ENCODE assay signal across 8 mouse cellular contexts in genomic region chr3:46448266-46448532, GRCm38 (mm10). TPM values are rescaled to one million over a fixed set of nuclear protein-coding genes. Genes with fewer than 3 reads are reported as not detected.
DNase-seq lines count a peak whose midpoint lies in the region; ATAC-seq and TF ChIP-seq lines count a peak whose summit lies in the region.

No protein-coding gene starts in this region.

- no peaks in the 10 kb centered on the region for H3K9me3 ChIP-seq in heart, embryonic 10.5 days
- no peaks in the 10 kb centered on the region for H3K9me3 ChIP-seq in E14TG2a.4 (ENCODE audit: low read length)
- no peaks in the 10 kb centered on the region for H3K9me3 ChIP-seq in forebrain, postnatal 0 days (ENCODE audit: low read length)
- no peaks in the 10 kb centered on the region for H3K9me3 ChIP-seq in liver, embryonic 13.5 days (replicated peaks)

- peaks cover 3% of the 10 kb centered on the region; the same call in 1 of the 2 replicates for H3K36me3 ChIP-seq in heart, embryonic 10.5 days
- H3K36me3 ChIP-seq in E14TG2a.4 (ENCODE audit: insufficient read depth, low read length): no peaks in the 10 kb centered on the region
- H3K36me3 ChIP-seq in forebrain, postnatal 0 days (ENCODE audit: insufficient read depth): no peaks in the 10 kb centered on the region
- no peaks in the 10 kb centered on the region for H3K36me3 ChIP-seq in liver, embryonic 13.5 days

- H3K27ac ChIP-seq in heart, embryonic 10.5 days: peak overlapping the region; percentile 92
- no peak overlapping the region for H3K27ac ChIP-seq in forebrain, postnatal 0 days (ENCODE audit: low read depth, low read length)
- H3K27ac ChIP-seq in liver, embryonic 13.5 days: no peak overlapping the region

- WGBS in heart, embryonic 10.5 days: 22% methylated on average over 5 of the region's 5 CpGs
- 3% methylated on average over 5 of the region's 5 CpGs for WGBS in forebrain, postnatal 0 days
- WGBS in liver, embryonic 13.5 days (ENCODE audit: insufficient replicate concordance): 16% methylated on average over 5 of the region's 5 CpGs

- no peaks in the 10 kb centered on the region for H3K27me3 ChIP-seq in heart, embryonic 10.5 days (ENCODE audit: insufficient read depth, poor library complexity, severe bottlenecking)
- peaks cover 3% of the 10 kb centered on the region; the same call in 1 of the 2 replicates for H3K27me3 ChIP-seq in E14TG2a.4 (ENCODE audit: insufficient read depth, low read length)
- no peaks in the 10 kb centered on the region for H3K27me3 ChIP-seq in forebrain, postnatal 0 days (ENCODE audit: insufficient read depth, low read length)
- no peaks in the 10 kb centered on the region for H3K27me3 ChIP-seq in liver, embryonic 13.5 days

- peaks cover 5% of the 10 kb centered on the region; the same call in 1 of the 2 replicates for H3K4me1 ChIP-seq in heart, embryonic 10.5 days
- peaks cover 5% of the 10 kb centered on the region; the same call in 1 of the 2 replicates for H3K4me1 ChIP-seq in E14TG2a.4 (replicated peaks; ENCODE audit: low read depth, low read length)
- no peaks in the 10 kb centered on the region for H3K4me1 ChIP-seq in forebrain, postnatal 0 days (ENCODE audit: insufficient read depth)
- no peaks in the 10 kb centered on the region for H3K4me1 ChIP-seq in liver, embryonic 13.5 days (replicated peaks)

- H3K4me2 ChIP-seq in forebrain, postnatal 0 days (ENCODE audit: low read depth): peak overlapping the region; percentile 97
- H3K4me2 ChIP-seq in liver, embryonic 13.5 days: peak overlapping the region; percentile 66

- intact Hi-C loops in gastrocnemius, postnatal 14 days (cut with DNase I; ENCODE audit: low total_unique reads): no loop called here

- peak overlapping the region; percentile 49; the same call in 1 of the 2 replicates for H3K9ac ChIP-seq in forebrain, postnatal 0 days
- H3K9ac ChIP-seq in liver, embryonic 13.5 days: no peak overlapping the region

- no peak for TF ChIP-seq CTCF in E14TG2a.4 (conservative IDR thresholded peaks at IDR 0.05; ENCODE audit: low read length)
- no peak for TF ChIP-seq CTCF in forebrain, postnatal 0 days (IDR thresholded peaks at IDR 0.05; ENCODE audit: low read depth)

- peak overlapping the region; percentile 74 for H3K4me3 ChIP-seq in heart, embryonic 10.5 days
- peak overlapping the region; percentile 81 for H3K4me3 ChIP-seq in E14TG2a.4 (replicated peaks; ENCODE audit: low read length)
- peak overlapping the region; percentile 50 for H3K4me3 ChIP-seq in forebrain, postnatal 0 days (ENCODE audit: low read depth, low read length)
- peak overlapping the region; percentile 53 for H3K4me3 ChIP-seq in liver, embryonic 13.5 days (replicated peaks)

- no peak for DNase-seq in heart, embryonic 10.5 days (ENCODE audit: low spot score)
- no peak for DNase-seq in heart, postnatal 4 days
- no peak for DNase-seq in forebrain, postnatal 0 days
- DNase-seq in liver, embryonic 13.5 days: no peak
- no peak for DNase-seq in yolk sac, embryonic 10.5 days (ENCODE audit: low spot score)
- no peak for DNase-seq in gastrocnemius, postnatal 14 days

- ATAC-seq in forebrain, postnatal 0 days: no peak
- no peak for ATAC-seq in liver, embryonic 13.5 days (ENCODE audit: low read depth)
- ATAC-seq in erythroid progenitor cell, adult 5-6 weeks (replicated peaks; ENCODE audit: low FRiP score, poor library complexity, severe bottlenecking): no peak

RNA-seq across cellular contexts. Expression of gene Pabpc4l, which starts 0.2 kb away (rescaled TPM):
- 8.6 and 9.0 TPM in 2 replicates for polyA plus RNA-seq in heart, embryonic 10.5 days (2016; fragmentation: Nextera tagmentation; extraction: Ambion mirVana)
- 1 to 10 TPM; 4.4 to 4.5 TPM for total RNA-seq in heart, postnatal 4 days (2021)
- 0.77 and 1.4 TPM in 2 replicates for total RNA-seq in forebrain, postnatal 0 days (2014; rRNA removed)
- 1.1 and 1.6 TPM in 2 replicates for polyA plus RNA-seq in forebrain, postnatal 0 days (2015; fragmentation: Nextera tagmentation; extraction: Ambion mirVana)
- 1.5 and 1.7 TPM in 2 replicates for polyA plus RNA-seq in liver, embryonic 13.5 days (2015; fragmentation: Nextera tagmentation; extraction: Ambion mirVana)
- not detected in 2 replicates for total RNA-seq in erythroid progenitor cell, adult 5-6 weeks (2015; ENCODE audit: low replicate concordance)
- total RNA-seq in erythroid progenitor cell, adult 5-6 weeks (2017; ENCODE audit: low replicate concordance): not detected in 2 replicates
- total RNA-seq in gastrocnemius, postnatal 14 days (2021): 1 to 10 TPM; 1.1 to 1.6 TPM
